Mouse (Mus musculus) right cerebral cortex, postnatal 14 days (tissue): ENCODE measurements around the gene Pfkm.

ENCODE experiments used
- DNase-seq: peaks from one replicate; pipeline ENCODE4 v3.0.0; 2022

Gene Pfkm

DNA sequence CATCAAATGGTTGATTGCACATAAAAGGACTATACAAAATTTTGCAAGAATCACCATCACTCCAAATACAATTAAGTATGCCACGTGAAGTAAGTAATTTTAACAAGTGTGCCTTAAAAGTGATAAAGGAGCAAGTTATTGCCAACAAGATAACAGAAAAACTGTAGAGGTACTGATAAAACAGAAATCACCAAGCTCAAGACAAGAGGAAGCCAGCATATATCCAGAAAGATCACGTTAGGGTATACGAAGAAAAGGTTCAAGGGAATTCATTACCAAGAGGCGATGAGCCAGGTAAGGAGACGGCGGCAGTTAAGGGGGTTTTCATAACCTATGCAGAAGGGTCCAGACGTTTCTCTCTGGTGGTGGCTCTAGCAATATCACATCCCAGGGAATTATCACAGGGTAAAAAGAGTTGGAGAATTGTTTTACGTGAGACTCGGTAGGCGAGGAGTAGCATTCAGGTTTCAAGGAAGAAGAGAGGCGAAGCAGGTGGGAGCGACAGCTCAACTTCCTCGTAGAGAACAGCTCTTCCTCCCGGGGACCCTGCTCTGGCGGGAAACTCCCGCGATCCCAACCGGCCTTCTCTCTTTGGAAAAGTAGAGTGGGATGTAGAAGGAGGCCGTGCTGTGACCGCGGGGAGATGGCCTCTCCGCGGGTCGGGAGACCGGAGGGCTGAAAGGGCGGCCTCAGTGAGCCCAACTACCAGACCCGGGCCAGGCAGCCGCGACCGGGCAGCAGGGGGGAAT lies at the start of gene Pfkm:
Gene Pfkm, plus strand, starts transcription at position 218 of the 749 bp plus-strand sequence.
- DNase-seq = peak; percentile 26

DNA sequence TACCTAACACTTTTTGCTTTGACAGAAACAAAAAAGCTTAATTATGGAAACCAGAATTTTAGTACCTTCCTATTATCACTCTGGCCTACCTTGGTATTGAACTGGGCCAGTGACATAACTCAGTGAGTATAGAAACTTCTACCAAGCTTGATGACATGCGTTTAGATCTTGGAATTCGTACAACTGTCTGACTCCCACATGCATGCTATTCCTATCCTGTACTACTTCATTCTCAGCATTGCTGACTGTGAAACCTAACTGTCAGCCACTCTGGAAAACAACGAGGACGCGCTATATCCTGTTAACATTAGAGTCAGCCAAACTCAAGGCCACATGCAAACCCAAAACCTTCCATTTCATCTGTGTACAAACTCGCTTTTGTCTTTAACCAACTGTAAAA lies 48.4 kb upstream of the Pfkm start:
- DNase-seq = no peak

DNA sequence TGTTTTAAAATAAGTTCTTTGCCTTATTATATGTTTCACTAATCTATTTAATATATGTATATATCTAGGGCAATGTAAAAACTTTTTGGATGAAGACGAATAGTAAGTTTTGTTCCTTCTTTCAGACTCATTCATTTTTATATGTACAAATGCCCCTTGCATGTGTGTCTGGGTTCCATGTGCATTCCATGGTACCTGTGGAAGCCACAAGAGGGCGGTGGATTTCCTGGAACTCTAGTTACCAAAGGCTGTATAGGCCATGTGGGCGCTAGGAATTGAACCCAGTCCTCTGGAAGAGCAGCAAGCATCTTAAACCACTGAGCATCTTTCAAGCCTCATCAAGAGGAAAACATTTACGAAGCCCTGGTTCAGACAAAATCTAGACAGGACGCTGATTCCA lies 48.0 kb upstream of the Pfkm start:
- DNase-seq = no peak

DNA sequence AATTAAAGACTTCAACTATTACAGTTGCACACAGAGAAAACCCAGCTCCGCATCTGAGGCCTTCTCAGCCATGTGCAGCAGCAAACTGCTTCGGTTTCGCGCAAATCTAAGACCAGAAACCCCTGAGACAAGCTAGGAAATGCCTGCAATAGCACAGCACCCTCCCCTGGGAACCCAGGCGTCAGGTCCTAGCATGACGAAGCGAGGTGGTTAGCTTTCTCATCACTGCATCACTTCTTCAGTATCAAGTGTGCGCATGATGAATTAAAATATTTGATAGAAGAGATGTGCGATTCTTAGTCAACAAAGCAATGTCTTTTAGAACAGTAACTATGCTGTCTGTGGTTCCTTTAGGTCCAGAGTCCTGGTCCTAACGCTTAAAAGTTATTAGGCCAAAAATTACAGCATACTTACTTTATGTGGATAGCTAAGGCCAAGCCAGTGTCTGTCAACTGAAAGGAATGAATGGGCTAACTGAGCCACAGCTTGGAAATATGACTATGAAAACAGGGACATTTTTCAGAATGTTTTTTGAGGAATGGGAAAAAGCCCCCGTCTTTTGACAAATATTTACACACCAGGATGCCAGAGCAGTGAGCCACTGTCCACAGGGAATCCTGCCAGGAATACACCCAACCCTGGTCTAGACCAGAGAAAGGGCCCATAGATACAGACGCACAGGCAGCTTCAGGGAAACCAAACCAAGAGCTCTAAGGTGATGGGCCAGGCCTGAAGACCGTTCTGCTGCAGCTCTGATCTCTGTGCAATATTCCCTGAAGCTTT lies 43.3 kb upstream of the Pfkm start:
- no peak for DNase-seq

DNA sequence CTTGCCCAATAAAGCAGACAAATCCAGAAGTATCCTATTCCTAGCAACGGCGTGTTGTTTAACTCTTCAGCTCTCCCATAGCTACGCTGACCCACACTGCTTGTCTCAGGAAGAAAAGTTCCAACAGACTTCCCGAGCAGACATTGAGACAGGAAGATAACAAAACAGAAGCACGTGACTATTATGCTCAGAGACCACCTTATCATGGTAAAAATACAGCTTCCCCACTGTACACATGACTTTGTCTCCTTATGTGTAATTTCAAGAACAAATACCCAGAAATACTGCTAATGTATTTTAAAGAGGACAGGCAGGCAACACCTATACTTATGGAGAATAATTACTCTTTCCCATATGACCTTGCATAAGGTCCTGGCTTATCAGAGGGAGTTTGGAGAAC lies 40.7 kb upstream of the Pfkm start:
- no peak for DNase-seq

DNA sequence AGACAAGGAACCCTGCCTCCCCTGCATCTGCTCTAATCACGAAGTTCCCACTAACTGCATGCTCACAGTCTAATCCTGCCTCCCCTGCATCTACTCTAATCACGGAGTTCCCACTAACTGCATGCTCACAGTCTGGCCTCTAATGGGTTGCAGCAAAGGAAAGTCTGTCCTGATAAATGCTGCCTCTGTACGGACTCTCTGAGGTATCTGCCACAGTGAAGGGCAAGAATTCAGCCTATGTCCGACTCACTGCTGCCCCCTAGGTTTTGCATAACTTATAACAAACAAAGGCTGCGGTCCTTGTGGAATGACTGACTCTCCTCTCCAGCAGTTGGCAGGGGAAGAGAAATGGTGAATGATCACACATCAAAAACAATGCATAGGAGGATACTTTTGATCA lies 37.1 kb upstream of the Pfkm start:
- no peak for DNase-seq

DNA sequence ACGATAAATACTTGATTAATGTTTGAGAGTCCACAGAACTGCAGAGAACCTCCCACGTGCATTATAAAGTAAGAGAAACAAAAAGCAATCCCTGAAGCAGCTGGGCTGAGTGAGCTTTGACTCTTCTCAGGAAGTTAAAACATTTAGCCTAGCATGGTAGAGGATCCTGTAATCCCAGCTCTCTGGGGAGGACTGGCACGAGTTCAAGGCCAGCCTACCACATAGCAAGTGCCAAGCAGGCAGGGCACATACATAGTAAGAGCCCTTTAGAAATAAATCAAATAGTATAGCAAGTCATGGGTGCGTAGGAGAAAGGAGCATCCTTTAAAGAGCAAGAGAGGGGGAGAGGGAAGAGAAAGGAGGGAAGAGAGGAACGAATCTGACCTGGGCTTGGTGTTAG lies 26.5 kb upstream of the Pfkm start:
- no peak for DNase-seq

DNA sequence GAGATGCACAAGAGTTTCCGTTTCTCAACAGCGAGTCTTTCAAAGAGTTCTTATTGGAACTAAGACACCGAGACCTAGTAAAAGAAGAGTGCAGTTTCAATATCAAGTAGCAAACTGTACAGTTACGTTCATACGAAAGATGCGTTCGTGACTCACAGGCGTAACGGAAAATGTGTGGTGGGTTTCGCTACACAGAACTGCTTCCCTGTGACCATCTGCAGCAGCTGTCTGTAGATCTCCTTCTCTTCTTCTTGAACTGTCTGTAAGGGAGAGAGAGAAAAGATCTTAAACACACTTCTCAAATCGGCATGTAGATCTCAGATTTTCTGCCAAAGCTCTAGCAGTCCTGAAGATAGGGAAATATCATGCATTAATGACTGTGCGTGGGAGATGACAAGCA lies 25.8 kb upstream of the Pfkm start:
- DNase-seq = no peak

DNA sequence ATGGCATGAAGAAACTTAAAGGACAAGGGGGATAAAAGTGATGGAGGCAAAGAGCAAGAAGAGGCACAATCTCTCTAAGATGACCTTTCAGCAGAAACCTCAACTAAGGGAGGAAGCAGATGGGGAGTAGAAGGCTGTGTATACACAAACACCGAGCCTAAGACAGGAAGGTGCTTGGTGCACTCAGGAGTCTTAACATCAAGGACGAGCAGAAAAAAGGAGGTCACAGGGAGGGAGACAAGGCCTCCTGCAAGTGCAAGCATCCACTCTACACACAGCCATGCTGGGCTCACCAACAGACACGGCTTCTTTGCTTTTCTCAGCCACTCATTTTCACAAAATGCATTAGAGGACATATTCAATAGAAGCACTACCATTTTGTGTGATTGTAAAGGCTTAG lies 24.9 kb upstream of the Pfkm start:
- DNase-seq = no peak

DNA sequence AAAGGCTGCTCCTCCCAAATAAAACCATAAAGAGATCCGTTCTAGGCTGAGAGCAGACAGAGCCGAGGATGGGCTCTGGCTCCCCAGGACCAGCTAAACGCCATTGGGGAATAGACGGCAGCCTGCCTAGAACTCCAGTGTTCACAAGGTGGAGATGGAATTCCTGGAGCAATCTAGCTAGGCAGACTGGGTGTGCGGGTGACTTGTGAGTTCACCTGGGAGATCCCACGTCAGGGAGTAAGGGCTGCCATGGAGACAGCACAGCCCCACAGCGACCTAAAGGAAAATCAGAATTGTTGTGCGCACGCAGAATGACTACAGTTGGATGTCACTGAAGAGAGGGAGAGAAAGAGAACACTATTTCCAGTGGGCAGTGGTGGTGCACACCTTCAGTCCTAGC lies 23.9 kb upstream of the Pfkm start:
- DNase-seq = no peak

DNA sequence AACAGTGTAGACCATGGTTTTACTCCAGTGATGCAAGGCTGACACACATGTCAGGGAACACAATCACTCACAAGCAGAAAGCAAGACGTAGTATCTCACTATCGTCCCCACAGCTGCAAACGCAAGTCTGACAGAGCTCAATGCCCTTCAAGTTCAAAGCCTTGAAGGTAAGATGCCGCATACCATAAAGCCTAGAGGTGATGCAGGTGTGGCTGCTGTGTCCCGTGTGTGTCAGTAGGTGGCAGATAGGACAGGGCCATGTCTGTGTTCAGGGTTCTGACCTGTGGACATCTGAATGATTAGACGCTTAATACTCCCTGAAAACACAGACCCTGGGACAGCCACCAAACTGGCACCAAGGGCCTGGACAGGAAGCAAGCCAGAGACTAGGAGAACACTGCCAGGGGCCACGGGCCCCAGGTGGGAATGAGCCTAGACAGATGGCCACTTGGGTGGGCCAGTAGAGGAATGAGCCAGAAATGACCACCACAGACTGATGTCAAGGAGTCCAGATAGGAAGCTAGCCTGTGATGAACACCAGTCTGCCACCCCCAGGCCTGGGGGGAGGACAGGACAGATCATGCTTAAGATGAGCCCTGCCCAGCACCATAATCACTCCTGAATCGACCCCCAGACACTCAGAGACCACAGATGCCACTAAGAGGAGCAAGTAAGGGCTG lies 22.7 kb upstream of the Pfkm start:
- DNase-seq = no peak

DNA sequence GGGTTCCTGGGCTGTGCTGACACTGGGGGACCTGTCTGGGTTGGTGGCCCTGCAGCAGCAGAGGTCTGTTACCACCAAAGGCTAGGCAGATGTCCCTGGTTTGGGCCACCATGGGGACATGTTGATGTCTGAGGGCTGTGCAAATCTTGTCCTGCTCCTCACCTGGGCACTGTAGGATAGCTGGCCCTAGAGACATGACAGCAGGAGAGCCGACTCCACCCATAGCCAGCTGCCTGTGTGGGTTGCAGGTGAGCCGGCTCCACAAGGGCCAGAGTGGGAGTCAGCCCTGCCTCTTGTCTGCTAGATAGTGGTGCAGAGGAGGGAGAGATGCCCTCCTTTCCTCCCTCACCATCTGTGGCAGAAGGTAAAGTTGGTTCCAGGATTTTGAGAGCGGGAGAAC lies 22.0 kb upstream of the Pfkm start:
- no peak for DNase-seq

DNA sequence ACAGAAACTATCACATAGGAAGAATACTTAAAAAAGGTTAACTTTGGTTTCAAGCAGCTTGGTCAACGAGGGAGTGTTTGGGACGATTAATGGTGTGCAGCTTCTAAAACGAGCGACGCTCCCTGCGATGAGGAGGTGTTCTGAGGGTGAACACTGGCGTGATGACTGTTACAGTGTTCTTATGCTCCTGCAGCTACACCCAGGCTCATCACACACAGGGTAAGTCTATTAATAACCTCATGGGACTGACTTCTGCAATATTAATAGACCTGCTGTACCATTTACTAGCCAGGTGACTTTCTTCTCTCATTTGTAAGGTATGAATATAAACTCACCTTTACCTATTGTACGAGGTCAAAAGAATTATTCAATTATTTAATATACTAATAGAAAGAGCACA lies 17.9 kb upstream of the Pfkm start:
- no peak for DNase-seq

DNA sequence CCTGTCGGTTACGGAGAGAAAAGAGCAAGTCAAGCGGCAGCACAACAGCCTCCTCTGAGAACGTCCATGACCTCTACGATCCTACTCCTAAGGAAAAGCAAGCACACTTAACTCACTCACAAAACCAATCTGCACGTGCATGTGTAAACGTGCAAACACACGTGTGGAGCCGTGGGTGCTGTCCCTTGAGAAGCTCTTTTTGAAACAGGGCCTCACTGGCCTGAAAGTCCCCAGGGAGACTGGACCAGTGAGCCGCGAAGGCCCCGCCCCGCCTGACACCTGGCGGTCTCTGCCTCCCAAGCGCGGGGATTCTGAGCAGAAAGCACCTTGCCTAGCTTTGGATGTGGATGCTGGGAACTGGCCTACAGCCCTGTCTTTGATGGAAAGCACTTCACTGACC lies 17.4 kb upstream of the Pfkm start:
- DNase-seq = no peak

DNA sequence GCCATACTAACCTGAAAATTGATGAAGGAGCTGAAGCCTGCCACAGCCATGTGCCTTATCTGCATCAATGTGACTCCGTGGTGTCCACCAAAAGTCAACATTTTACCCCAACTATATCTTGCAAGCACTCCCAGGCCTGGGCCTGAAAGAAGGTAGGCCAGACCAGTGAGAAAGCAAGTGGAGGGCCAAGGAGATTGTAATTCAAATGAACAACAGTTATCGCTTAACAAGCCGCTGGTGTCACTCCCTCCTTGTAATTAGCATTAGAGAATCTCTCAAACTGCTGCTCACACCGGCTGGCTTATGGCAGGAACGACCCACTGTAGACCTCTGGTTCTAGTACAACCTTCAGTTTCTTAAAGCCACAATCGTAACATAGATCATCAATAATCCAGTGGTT lies 15.5 kb upstream of the Pfkm start:
- DNase-seq = no peak

DNA sequence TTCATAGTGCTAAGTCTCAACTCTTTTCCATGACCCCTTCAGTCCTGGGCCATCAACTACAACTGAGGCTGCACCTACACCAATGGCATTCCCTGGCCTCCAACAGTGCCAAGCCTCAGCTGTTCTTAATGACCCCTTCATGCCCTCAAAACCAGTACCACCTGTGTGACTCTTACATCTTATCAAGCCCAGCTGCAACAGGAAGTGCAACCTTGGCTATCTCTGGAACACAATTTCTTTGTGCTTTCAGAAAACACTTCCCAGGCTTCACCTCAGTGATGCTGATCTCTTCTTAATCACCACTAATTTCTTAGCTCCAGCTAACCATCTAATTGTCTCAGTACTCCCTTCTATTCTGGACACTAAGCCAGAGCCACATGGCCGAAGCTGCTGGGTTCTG lies 3.5 kb upstream of the Pfkm start:
- no peak for DNase-seq

DNA sequence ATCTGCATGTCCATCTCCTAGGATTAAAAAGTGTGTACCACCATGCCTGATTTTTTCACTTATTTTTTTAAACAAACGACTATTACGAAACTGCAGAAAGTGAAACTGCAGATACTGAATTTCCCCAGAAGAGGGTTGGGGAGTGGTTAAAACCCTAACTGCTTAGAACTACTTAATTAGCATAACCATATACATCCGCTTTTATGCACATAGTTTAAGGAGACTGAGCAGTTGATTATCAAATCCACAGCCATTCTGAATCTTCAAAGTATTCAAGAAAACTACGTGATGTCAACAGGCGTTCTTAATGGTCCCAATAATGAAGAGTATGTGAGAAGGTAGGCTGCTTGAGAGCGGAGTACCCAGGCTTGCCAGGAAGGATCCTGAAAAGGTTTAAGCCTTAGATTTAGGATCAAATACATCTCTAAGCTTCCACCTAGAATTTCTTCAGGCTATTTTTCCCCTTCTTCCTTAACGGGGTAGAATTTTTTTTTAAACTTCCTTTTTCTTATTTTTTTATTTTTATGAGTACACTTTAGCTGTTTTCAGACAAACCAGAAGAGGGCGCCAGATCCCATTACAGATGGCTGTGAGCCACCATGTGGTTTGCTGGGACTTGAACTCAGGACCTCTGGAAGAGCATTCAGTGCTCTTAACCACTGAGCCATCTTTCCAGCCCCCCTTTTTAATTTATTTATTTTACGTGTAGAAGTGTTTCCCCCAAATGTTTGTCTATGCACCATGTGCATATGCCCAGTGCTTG lies 2.8 kb upstream of the Pfkm start:
- DNase-seq = no peak

DNA sequence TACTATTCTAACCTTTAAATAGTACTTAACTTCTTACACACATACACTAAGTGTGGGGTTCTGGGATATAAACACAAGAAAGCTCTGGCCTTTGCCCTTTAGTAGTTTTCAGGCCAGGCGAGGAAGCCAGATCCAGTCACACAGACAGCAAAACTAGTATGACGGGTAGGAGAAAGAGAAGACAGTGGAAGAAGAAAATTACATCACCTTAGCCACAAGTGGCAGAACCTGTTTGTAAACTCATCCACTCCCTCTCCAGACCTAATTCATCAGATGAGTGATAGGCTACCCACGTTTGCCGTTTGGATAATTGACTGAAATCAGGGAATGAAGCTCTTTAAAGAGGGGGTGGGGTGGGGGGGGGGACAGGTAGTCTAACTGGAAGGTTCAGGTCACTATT lies 548 bp upstream of the Pfkm start:
- no peak for DNase-seq

DNA sequence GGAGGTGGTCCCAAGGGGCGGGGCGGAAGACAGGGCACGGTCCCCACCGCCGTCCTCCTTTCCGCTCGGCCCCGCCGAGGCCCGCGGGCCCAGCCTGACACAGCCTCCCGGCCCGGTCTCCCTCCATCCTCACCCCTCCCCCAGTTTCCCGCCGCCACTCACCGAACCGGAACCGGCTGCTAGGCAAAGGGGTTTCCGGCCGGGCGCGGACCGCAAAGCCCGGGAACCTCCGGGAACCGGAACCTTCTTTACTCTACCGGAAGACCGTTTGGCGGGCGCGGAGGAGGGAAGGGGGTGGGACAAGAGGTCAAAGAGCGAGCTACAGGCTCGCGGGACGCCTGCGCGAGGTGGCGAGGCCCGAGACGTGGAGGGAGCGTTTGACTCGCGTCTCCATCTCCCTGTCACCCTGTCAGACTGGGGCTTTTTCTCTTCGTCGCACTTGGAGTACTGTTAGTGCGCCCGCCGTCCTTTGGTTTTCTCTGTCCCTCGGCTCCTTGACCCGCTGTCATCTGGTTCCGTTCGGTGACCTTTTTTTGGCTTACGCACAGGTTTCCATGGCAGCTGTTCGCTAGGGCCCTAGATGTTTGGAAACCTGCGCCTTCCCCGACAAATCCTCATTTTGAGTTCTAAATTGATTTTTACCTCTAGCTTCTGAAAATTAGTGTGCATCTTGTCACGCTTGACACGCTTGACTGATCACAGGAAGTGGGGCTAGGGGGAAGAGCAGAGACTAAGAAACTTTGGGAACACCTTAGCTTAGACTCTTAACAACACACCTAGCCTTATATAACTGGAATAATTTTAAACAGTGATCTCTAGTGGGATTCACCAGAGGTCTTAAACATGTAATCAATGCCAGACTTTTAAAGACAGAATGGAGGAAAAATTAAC lies 977 bp downstream of the Pfkm start, which contains the start of gene Senp1:
Gene Senp1, minus strand, starts transcription at position 624 of the 891 bp plus-strand sequence.
- peak; percentile 90 for DNase-seq

DNA sequence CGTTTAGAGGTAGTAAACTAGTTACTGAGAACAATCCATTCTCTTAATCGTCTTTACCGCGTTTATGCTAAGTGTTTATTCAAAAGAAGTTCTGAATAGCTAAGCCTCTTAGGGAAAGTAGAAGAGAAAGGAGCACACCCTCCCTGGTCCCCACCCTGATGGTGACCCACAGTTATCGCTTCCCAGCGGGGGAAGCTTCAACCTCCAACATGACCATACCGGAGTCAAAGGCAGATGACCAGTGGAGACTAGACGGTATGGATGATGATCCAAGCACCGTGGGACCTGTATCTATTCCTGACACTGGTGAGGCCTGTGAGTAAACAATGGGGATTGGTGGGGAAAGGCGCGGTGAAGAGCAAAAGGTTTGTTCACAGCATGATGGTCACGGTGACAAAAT lies 2.5 kb downstream of the Pfkm start:
- DNase-seq = no peak

DNA sequence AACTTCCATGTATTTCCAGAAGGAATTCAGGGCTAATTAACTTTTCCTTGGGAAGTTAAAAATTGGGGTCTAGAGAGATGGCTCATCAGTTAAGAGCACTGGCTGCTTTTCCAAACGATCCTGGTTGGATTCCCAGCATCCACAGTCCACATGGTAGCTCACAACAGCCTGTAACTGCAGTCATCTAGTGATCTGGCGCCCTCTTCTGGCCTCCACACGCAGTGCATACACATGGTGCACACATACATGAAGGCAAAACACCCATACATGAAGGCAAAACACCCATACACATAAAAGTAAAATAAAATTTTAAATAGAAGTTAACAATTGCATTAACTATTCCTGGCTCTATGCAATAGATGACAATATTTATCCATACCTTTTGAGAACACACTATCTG lies 4.6 kb downstream of the Pfkm start:
- DNase-seq = no peak

DNA sequence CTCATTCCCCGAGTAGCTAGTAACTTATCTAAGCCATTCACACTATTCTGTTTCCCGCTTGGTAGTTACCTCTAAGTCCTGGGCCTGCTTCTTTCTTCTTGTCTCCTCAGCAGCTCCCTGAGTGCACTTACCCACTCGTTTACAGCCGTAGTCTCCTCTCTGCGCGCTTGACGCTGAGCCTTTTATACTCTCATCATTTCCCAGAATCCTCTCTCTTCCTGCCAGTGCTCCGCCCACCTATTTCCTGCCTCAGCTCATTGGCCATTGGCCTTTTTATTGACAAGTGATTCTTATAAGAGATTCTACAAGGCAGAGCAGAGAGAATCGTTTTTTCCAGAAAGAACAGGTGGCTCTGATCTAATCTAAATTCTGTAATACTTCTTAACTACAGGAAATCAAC lies 6.1 kb downstream of the Pfkm start:
- no peak for DNase-seq
